Mouse (Mus musculus): Measurements from ENCODE around the gene Ppp1r8. TPM values are rescaled to one million over a fixed set of nuclear protein-coding genes. Genes with fewer than 3 reads are reported as not detected.
A peak's percentile ranks its signal among the peaks of the same experiment; 100 is the strongest.
"Not testable (repeated sequence)": the region's sequence is repeated elsewhere in the genome, so short reads cannot be mapped to it uniquely, and the experiment has no call there.

The Ppp1r8 gene
- polyA plus RNA-seq, 1 experiment from 2014 or later = 74.7 TPM

- Histone ChIP-seq H3K27ac (no peak overlapping the region), H3K4me2 (no peak overlapping the region), H3K4me1 (no peaks in the 10 kb centered on the region), H3K4me3 (replicated peaks) (no peak overlapping the region), H3K27me3 (no peaks in the 10 kb centered on the region), H3K9ac (no peak overlapping the region), H3K9me3 (no peaks in the 10 kb centered on the region), H3K36me3 (replicated peaks) (no peaks in the 10 kb centered on the region)
- whole genome bisulfite sequencing = 96% methylated on average over 6 of the region's 6 CpGs
- no peak for ATAC-seq (ENCODE audit: low FRiP score)
Observed at GRCm38 (mm10) chr4:132804331-132804730, 38.6 kb downstream of the Ppp1r8 start.

DNA sequence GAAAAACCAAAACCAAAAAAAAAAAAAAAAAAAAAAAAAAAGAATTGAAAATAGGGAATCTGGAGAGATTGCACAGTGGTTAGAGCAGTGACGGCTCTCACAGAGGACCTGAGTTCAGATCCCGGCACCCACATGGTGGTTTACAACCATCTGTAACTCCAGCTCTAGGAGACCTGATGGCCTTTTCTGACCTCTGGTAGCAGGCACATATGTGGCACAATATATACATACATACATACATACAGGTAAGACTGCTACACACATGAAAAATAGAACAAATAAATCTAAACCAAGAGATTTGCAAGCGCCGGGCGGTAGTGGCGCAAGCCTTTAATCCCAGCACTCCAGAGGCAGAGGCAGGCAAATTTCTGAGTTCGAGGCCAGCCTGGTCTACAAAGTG, 39.1 kb downstream of the Ppp1r8 start:
- WGBS = 96% methylated on average over 7 of the region's 7 CpGs
- Histone ChIP-seq H3K27me3 (no peaks in the 10 kb centered on the region), H3K4me1 (no peaks in the 10 kb centered on the region), H3K9me3 (no peaks in the 10 kb centered on the region), H3K4me2 (no peak overlapping the region), H3K4me3 (replicated peaks) (no peak overlapping the region), H3K27ac (no peak overlapping the region), H3K9ac (no peak overlapping the region), H3K36me3 (replicated peaks) (no peaks in the 10 kb centered on the region)
- no peak for ATAC-seq (ENCODE audit: low FRiP score)

- Histone ChIP-seq H3K27ac (no peak overlapping the region), H3K4me2 (no peak overlapping the region), H3K27me3 (no peaks in the 10 kb centered on the region), H3K4me3 (replicated peaks) (no peak overlapping the region), H3K9me3 (no peaks in the 10 kb centered on the region), H3K4me1 (no peaks in the 10 kb centered on the region), H3K36me3 (replicated peaks) (no peaks in the 10 kb centered on the region), H3K9ac (no peak overlapping the region)
- 94% methylated on average over 5 of the region's 5 CpGs for WGBS
- no peak for ATAC-seq (ENCODE audit: low FRiP score)
Observed at GRCm38 (mm10) chr4:132803212-132803611, 39.8 kb downstream of the Ppp1r8 start.

- no peak for ATAC-seq (ENCODE audit: low FRiP score)
- Histone ChIP-seq H3K4me3 (replicated peaks) (no peak overlapping the region), H3K9ac (no peak overlapping the region), H3K36me3 (replicated peaks) (no peaks in the 10 kb centered on the region), H3K4me2 (no peak overlapping the region), H3K27me3 (no peaks in the 10 kb centered on the region), H3K4me1 (no peaks in the 10 kb centered on the region), H3K9me3 (no peaks in the 10 kb centered on the region), H3K27ac (no peak overlapping the region)
- WGBS = 77% methylated on average over 16 of the region's 16 CpGs
Observed at GRCm38 (mm10) chr4:132802171-132802637, 40.8 kb downstream of the Ppp1r8 start.

DNA sequence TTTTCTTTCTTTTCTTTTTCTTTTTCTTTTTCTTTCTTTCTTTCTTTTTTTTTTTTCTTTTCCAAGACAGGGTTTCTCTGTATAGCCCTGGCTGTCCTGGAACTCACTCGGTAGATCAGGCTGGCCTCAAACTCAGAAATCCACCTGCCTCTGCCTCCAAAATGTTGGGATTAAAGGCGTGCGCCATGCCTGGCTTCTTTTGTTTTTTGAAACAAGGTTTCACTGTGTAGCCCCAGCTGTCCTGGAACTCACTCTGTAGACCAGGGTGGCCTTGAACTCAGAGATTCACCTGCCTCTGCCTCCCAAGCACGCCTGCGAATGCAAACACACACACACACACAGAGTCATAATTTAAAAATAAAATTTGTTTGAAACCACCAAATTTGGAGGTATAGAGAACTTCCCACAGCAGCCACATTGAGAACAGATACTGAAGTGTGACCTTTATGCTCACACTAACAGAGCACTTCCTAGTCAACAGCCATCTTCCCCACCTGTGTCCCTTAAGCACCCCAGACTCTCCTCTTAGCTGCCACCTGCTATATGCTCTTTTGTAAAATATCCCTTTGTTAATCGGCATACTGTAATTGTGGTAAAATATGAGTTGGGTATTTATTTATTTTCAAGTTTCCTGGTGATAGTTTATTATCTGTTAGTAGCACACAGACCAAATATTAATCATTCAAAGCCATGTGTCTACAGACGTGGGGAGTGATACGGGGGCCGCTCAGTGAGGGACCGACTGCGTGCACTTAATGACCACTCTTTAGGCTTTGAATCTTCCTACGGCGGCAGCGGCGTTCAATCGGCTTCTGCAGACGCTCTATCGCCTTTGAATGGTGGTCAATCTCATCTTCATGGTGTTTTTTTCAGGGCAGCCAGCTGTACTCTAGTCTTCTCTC, 41.5 kb downstream of the Ppp1r8 start:
- Histone ChIP-seq H3K4me1 (no peaks in the 10 kb centered on the region), H3K27ac (no peak overlapping the region), H3K9me3 (no peaks in the 10 kb centered on the region), H3K9ac (no peak overlapping the region), H3K36me3 (replicated peaks) (no peaks in the 10 kb centered on the region), H3K4me3 (replicated peaks) (no peak overlapping the region), H3K4me2 (no peak overlapping the region), H3K27me3 (peaks cover 4% of the 10 kb centered on the region)
- 89% methylated on average over 18 of the region's 18 CpGs for WGBS
- ATAC-seq (ENCODE audit: low FRiP score) = no peak

GRCm38 (mm10) chr4:132799845-132800244, 43.1 kb downstream of the Ppp1r8 start:
- Histone ChIP-seq H3K4me2 (no peak overlapping the region), H3K9ac (no peak overlapping the region), H3K4me1 (peaks cover 6% of the 10 kb centered on the region), H3K9me3 (no peaks in the 10 kb centered on the region), H3K4me3 (replicated peaks) (no peak overlapping the region), H3K27ac (no peak overlapping the region), H3K36me3 (replicated peaks) (no peaks in the 10 kb centered on the region), H3K27me3 (peaks cover 19% of the 10 kb centered on the region)
- WGBS = 89% methylated on average over 4 of the region's 4 CpGs
- no peak for ATAC-seq (ENCODE audit: low FRiP score)

- not testable (repeated sequence) for H3K27ac ChIP-seq; H3K9ac ChIP-seq; H3K4me1 ChIP-seq; H3K36me3 ChIP-seq (replicated peaks); H3K4me3 ChIP-seq (replicated peaks); ATAC-seq (ENCODE audit: low FRiP score); H3K9me3 ChIP-seq; H3K4me2 ChIP-seq
- H3K27me3 ChIP-seq = peaks cover 28% of the 10 kb centered on the region
- WGBS = 88% methylated on average over 3 of the region's 3 CpGs
Observed at GRCm38 (mm10) chr4:132798666-132799065, 44.3 kb downstream of the Ppp1r8 start.

DNA sequence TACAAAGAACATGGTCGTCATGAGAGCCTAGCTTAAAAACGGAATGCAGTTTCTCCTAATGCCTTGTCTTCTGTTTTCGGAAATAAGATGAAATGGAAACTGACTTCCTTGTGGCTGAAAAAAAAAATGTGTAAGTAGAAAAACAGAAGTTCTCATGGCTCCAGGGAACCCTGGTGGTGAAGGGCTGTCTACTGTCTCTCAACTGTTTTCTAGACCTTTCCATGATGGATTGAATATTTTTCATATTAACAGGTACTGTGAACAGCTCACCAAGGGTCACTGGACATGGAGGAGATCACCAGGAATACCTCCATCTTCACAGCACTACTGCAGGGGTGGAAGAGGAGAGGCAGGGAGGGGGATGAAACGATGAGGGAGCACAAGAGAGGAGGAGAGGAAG, 44.9 kb downstream of the Ppp1r8 start:
- Histone ChIP-seq H3K9ac (no peak overlapping the region), H3K27ac (no peak overlapping the region)
- 71% methylated on average over 4 of the region's 4 CpGs for whole genome bisulfite sequencing

DNA sequence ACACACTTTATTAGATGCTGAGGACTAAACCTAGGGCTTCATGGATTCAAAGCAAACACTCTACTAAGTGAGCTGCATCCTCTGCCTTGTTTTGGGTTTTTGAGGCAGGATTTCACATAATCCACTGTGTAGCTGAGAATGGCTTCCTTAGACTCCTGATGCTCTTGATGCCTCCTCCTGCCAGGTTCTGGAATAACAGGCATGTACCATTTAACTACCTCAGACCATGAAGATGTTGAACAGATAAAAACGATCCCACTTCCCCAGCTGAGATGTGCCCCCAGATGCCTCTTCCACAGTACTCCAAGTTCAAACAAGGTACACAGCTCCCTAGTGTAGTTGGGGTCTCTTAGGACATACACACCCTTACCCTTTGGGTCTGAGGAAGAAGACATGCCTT, 45.5 kb downstream of the Ppp1r8 start:
- H3K36me3 ChIP-seq (replicated peaks) = no peaks in the 10 kb centered on the region
- no peak for ATAC-seq (ENCODE audit: low FRiP score)
- no peak overlapping the region for H3K9ac ChIP-seq
- peaks cover 28% of the 10 kb centered on the region for H3K27me3 ChIP-seq
- H3K27ac ChIP-seq = no peak overlapping the region
- 96% methylated on average over 1 of the region's 1 CpGs for WGBS
- no peak overlapping the region for H3K4me2 ChIP-seq
- peaks cover 6% of the 10 kb centered on the region for H3K4me1 ChIP-seq
- H3K4me3 ChIP-seq (replicated peaks) = no peak overlapping the region
- H3K9me3 ChIP-seq = no peaks in the 10 kb centered on the region

More for the DNA sequence above, 44.9 kb downstream of the Ppp1r8 start:
- Histone ChIP-seq H3K9me3 (no peaks in the 10 kb centered on the region), H3K4me1 (peaks cover 6% of the 10 kb centered on the region), H3K36me3 (replicated peaks) (no peaks in the 10 kb centered on the region), H3K27me3 (peaks cover 28% of the 10 kb centered on the region), H3K4me2 (no peak overlapping the region), H3K4me3 (replicated peaks) (no peak overlapping the region)
- ATAC-seq (ENCODE audit: low FRiP score) = no peak

- Histone ChIP-seq H3K27me3 (peaks cover 31% of the 10 kb centered on the region), H3K4me2 (peak within 1 kb of the TSS; percentile 54), H3K9me3 (no peaks in the 10 kb centered on the region), H3K36me3 (replicated peaks) (no peaks in the 10 kb centered on the region), H3K9ac (0 out of 2 replicates have a peak within 1 kb of the TSS, but pooled peaks have one; percentile 25), H3K27ac (no peak within 1 kb of the TSS), H3K4me1 (peaks cover 6% of the 10 kb centered on the region), H3K4me3 (replicated peaks) (peak within 1 kb of the TSS; percentile 33)
- WGBS = 2% methylated on average over 21 of the region's 21 CpGs
- ATAC-seq (ENCODE audit: low FRiP score) = no peak
Observed at GRCm38 (mm10) chr4:132796196-132796886, 46.6 kb downstream of the Ppp1r8 start, which contains the start of gene Themis2. TSS of gene Themis2 (minus strand) at chr4:132796387.

DNA sequence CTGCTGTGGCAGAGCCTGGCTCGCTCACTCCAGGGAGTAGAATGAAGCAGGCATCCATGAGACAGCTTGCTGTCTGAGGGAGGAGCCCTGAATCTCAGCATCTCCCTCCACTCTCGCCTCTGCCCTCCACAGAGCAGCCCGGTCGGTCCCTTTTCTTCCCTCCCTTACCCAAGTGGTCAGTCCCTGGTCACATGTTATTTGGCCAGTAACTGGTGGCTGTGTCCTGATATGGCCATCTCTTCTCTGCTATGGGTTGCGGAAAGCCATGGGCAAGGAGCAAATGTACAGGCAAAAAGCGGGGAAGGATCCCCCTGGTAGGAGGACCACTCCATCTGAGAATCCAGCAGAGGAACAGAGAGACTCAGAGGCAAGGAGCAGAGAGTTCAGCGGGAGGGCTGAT, 47.8 kb downstream of the Ppp1r8 start:
- no peak for ATAC-seq (ENCODE audit: low FRiP score)
- peaks cover 31% of the 10 kb centered on the region for H3K27me3 ChIP-seq
- no peak overlapping the region for H3K4me3 ChIP-seq (replicated peaks)
- no peak overlapping the region for H3K4me2 ChIP-seq
- H3K9me3 ChIP-seq = no peaks in the 10 kb centered on the region
- no peak overlapping the region for H3K9ac ChIP-seq
- no peaks in the 10 kb centered on the region for H3K36me3 ChIP-seq (replicated peaks)
- peaks cover 6% of the 10 kb centered on the region for H3K4me1 ChIP-seq
- H3K27ac ChIP-seq = no peak overlapping the region
- 58% methylated on average over 7 of the region's 7 CpGs for WGBS

GRCm38 (mm10) chr4:132794760-132795159, 48.2 kb downstream of the Ppp1r8 start:
- ATAC-seq (ENCODE audit: low FRiP score) = no peak
- Histone ChIP-seq H3K9me3 (no peaks in the 10 kb centered on the region), H3K27ac (no peak overlapping the region), H3K4me3 (replicated peaks) (no peak overlapping the region), H3K36me3 (replicated peaks) (no peaks in the 10 kb centered on the region), H3K9ac (no peak overlapping the region), H3K4me2 (no peak overlapping the region), H3K27me3 (peaks cover 31% of the 10 kb centered on the region), H3K4me1 (peaks cover 6% of the 10 kb centered on the region)
- 78% methylated on average over 8 of the region's 8 CpGs for WGBS
